In genomic region chr3:107275351-107275750, GRCm38 (mm10) we compare ENCODE assay signal across 30 mouse cellular contexts. TPM values are rescaled to one million over a fixed set of nuclear protein-coding genes. Genes with fewer than 3 reads are reported as not detected.
DNase-seq lines count a peak whose midpoint lies in the region.
"Had no signal": no experiment of that assay in that cellular context is flagged by ENCODE, and none has a peak within 500 bp of the region (broad histone marks: within the 10 kb centered on the region; RNA-seq: fewer than 3 reads in every experiment).

No protein-coding gene starts in this region.

- peak; percentile 92 for DNase-seq in heart, adult 11 months
- DNase-seq in heart, postnatal 14 days, result no peak
- DNase-seq in heart, adult 8-10 months (ENCODE audit: low spot score), result peak; percentile 37
- no peak for DNase-seq in heart, postnatal 4 days
- DNase-seq: adrenal gland, adult 8-10 months; adrenal gland, postnatal 14 days; adrenal gland, postnatal 36 days; B cell, adult 2 months; cerebellum, adult 11 months; cerebellum, adult 18-20 months; cerebellum, adult 8-10 months; cerebellum, adult 9-11 months; cerebellum, postnatal 14 days; cerebellum, postnatal 36 days had no signal

- intact Hi-C loops in heart, postnatal 14 days (cut with DNase I), result no loop called here

- 0 out of 2 replicates have a peak overlapping the region, but pooled peaks have one; percentile 6 for H3K27ac ChIP-seq in brown adipose tissue, adult 24 weeks (replicated peaks; ENCODE audit: low read depth, low read length)
- H3K27ac ChIP-seq: embryonic facial prominence, embryonic 13.5 days; embryonic facial prominence, embryonic 15.5 days; forebrain, embryonic 10.5 days; forebrain, embryonic 12.5 days had no signal

- no peaks in the 10 kb centered on the region for H3K4me1 ChIP-seq in brown adipose tissue, adult 24 weeks (ENCODE audit: control insufficient read depth, insufficient read depth, insufficient read length, low read length)

- H3K4me3 ChIP-seq in brown adipose tissue, adult 24 weeks (ENCODE audit: insufficient read depth, low read depth, low read length), result no peak overlapping the region
- H3K4me3 ChIP-seq: embryonic facial prominence, embryonic 13.5 days; embryonic facial prominence, embryonic 15.5 days; erythroblast, embryonic 14.5 days; forebrain, embryonic 10.5 days; forebrain, embryonic 12.5 days had no signal

RNA-seq across cellular contexts. Expression of gene Lamtor5, which starts 3.3 kb away (rescaled TPM):
- total RNA-seq in heart, postnatal 14 days (2021), result 10 to 100 TPM; 63.2 to 71.3 TPM
- 10 to 100 TPM; 64.5 to 71.1 (median 67.1) TPM for total RNA-seq in heart, adult 8-10 months (2022)
- 10 to 100 TPM; 69.7 to 70.3 TPM for total RNA-seq in heart, postnatal 4 days (2021)
- 146 and 167 TPM in 2 replicates for polyA plus RNA-seq in brown adipose tissue, adult 24 weeks (2012; ENCODE audit: insufficient read depth, insufficient read length, missing spikeins)

RNA-seq across cellular contexts. Expression of gene Slc16a4, which starts 15.7 kb away (rescaled TPM):
- total RNA-seq in heart, postnatal 14 days (2021), result under 1 TPM; 0.37 to 0.60 TPM
- total RNA-seq in heart, adult 8-10 months (2022), result under 1 TPM; 0.19 to 0.81 (median 0.44) TPM
- total RNA-seq in heart, postnatal 4 days (2021), result under 1 TPM; 0.31 to 0.32 TPM
- polyA plus RNA-seq in brown adipose tissue, adult 24 weeks (2012; ENCODE audit: insufficient read depth, insufficient read length, missing spikeins), result 0.83 TPM in 1 of 2 replicates, not detected in the other
- polyA plus RNA-seq: erythroblast, embryonic 14.5 days; G1E had no signal

RNA-seq across cellular contexts. Expression of gene Prok1, which starts 35.8 kb away (rescaled TPM):
- not detected for total RNA-seq in heart, postnatal 14 days (2021)
- not detected for total RNA-seq in heart, adult 8-10 months (2022)
- under 1 TPM in 1 of 2 experiments, not detected in 1; 0.36 TPM for total RNA-seq in heart, postnatal 4 days (2021)
- polyA plus RNA-seq in brown adipose tissue, adult 24 weeks (2012; ENCODE audit: insufficient read depth, insufficient read length, missing spikeins), result not detected in 2 replicates
- total RNA-seq: CH12.LX; common myeloid progenitor, adult 5-6 weeks had no signal
- polyA plus RNA-seq: CD4-positive, CD25-positive, alpha-beta regulatory T cell, adult 4 months; embryonic facial prominence, embryonic 11.5 days; embryonic facial prominence, embryonic 15.5 days; erythroblast, embryonic 14.5 days; forebrain, embryonic 10.5 days; forebrain, embryonic 12.5 days; forebrain, embryonic 14.5 days; Patski had no signal

RNA-seq across cellular contexts. Expression of gene A630076J17Rik, which starts 44.9 kb away (rescaled TPM):
- not detected for total RNA-seq in heart, postnatal 14 days (2021)
- total RNA-seq in heart, adult 8-10 months (2022), result not detected
- total RNA-seq in heart, postnatal 4 days (2021), result not detected
- not detected in 2 replicates for polyA plus RNA-seq in brown adipose tissue, adult 24 weeks (2012; ENCODE audit: insufficient read depth, insufficient read length, missing spikeins)
- total RNA-seq: adrenal gland, adult 18-20 months; adrenal gland, adult 8-10 months; adrenal gland, postnatal 14 days; adrenal gland, postnatal 36 days; CH12.LX; common myeloid progenitor, adult 5-6 weeks; G1E had no signal
- polyA plus RNA-seq: activated CD4-positive, CD25-positive, alpha-beta regulatory T cell, adult 4 months; CD4-positive, CD25-positive, alpha-beta regulatory T cell, adult 4 months; embryonic facial prominence, embryonic 13.5 days; embryonic facial prominence, embryonic 15.5 days; erythroblast, embryonic 14.5 days; forebrain, embryonic 10.5 days; forebrain, embryonic 12.5 days; forebrain, embryonic 14.5 days; forebrain, embryonic 16.5 days; G1E; Patski had no signal

RNA-seq across cellular contexts. Expression of gene Cym, which starts 53.8 kb away (rescaled TPM):
- total RNA-seq in heart, postnatal 14 days (2021), result not detected
- not detected for total RNA-seq in heart, adult 8-10 months (2022)
- total RNA-seq in heart, postnatal 4 days (2021), result not detected
- not detected in 2 replicates for polyA plus RNA-seq in brown adipose tissue, adult 24 weeks (2012; ENCODE audit: insufficient read depth, insufficient read length, missing spikeins)
- total RNA-seq: adrenal gland, postnatal 14 days; CH12.LX; common myeloid progenitor, adult 5-6 weeks; G1E had no signal
- polyA plus RNA-seq: embryonic facial prominence, embryonic 11.5 days; erythroblast, embryonic 14.5 days; forebrain, embryonic 10.5 days; forebrain, embryonic 12.5 days; forebrain, embryonic 14.5 days; forebrain, embryonic 16.5 days; G1E; Patski had no signal

Comparison
In these comparisons a context has a peak if more than half of its experiments do, and no peak if none do; other contexts are left out.
1. DNase-seq: peak in heart, adult 11 months (single experiment) and heart, adult 8-10 months (single experiment); none in heart, postnatal 14 days (0 of 2) and heart, postnatal 4 days (single experiment).